Mouse (Mus musculus) E14TG2a.4 (cell line): ENCODE results near the gene Lemd2.

Experiments
- H3K27me3 ChIP-seq: 2 replicates; pipeline ENCODE4 v1.6.1; 2014; ENCODE audit warnings: low read length, control low read depth; ENCODE audit not compliant: insufficient read depth
- H3K36me3 ChIP-seq: 2 replicates; pipeline ENCODE4 v1.6.1; 2014; ENCODE audit warnings: low read length, control low read depth; ENCODE audit not compliant: insufficient read depth
- H3K4me1 ChIP-seq: replicated peaks from 2 replicates; pipeline ENCODE4 v1.6.1; 2014; ENCODE audit warnings: low read depth, low read length, control low read depth
- H3K4me3 ChIP-seq: replicated peaks from 2 replicates; pipeline ENCODE4 v1.5.1; 2014; ENCODE audit warnings: mild to moderate bottlenecking, low read length
- H3K9me3 ChIP-seq: 2 replicates; pipeline ENCODE4 v1.6.1; 2014; ENCODE audit warnings: low read length, control low read depth
- CTCF ChIP-seq: conservative IDR thresholded peaks from 2 replicates; pipeline ENCODE4 v1.5.1; 2014; ENCODE audit warnings: low read length
- NANOG ChIP-seq: IDR thresholded peaks from 2 replicates; pipeline ENCODE4 v1.6.1; 2014; ENCODE audit warnings: borderline replicate concordance, low read length, mixed read lengths
- POU5F1 ChIP-seq: IDR thresholded peaks from 2 replicates; pipeline ENCODE4 v1.6.1; 2014; ENCODE audit warnings: low read length, borderline replicate concordance

Gene Lemd2

DNA sequence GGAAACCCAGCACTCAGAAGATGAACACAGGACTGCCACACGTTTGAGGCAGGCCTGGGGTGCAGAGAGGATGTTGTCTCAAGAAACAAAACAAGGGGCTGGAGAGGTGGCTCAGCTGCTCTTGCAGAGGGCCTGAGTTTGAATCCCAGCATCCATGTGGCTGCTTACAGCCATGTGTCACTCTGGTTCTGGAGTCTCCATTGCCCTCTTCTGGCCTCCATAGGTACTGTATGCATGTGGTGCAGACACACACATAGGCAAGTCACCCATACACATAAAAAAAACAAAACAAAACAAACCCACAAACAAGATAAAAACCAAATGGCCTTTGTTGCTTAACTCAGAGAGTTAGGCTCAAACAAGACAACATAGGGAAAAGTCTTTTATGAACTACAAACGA lies 2.3 kb downstream of the Lemd2 start:
- Histone ChIP-seq H3K9me3 (no peaks in the 10 kb centered on the region), H3K4me3 (no peak overlapping the region), H3K4me1 (peaks cover 67% of the 10 kb centered on the region), H3K36me3 (peaks cover 43% of the 10 kb centered on the region), H3K27me3 (no peaks in the 10 kb centered on the region)
- TF ChIP-seq POU5F1 (no peak), CTCF (peak; percentile 67)

DNA sequence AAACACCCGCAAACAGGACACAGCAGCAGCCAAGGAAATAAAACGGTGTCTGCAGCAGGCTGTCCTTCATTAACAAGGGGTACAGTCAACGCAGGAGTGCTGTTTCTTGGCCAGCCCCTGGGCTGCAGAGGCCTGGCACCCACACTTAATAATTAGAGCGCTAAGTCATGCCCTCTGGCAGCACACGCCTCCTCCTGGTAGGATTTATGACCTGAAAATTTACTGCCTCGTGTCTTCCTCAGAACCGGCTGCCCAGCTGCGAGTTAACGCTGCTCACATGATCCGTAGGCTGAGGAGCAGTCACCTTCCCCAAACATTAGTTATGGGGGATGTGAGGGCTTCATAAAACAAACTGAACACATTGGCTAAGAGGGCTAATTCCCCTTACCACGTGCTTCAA lies 3.5 kb downstream of the Lemd2 start:
- no peak for TF ChIP-seq NANOG
- no peak for TF ChIP-seq POU5F1
- TF ChIP-seq CTCF, result no peak
- H3K27me3 ChIP-seq, result no peaks in the 10 kb centered on the region
- H3K9me3 ChIP-seq, result no peaks in the 10 kb centered on the region
- peaks cover 61% of the 10 kb centered on the region for H3K4me1 ChIP-seq
- H3K4me3 ChIP-seq, result no peak overlapping the region
- peaks cover 55% of the 10 kb centered on the region for H3K36me3 ChIP-seq

DNA sequence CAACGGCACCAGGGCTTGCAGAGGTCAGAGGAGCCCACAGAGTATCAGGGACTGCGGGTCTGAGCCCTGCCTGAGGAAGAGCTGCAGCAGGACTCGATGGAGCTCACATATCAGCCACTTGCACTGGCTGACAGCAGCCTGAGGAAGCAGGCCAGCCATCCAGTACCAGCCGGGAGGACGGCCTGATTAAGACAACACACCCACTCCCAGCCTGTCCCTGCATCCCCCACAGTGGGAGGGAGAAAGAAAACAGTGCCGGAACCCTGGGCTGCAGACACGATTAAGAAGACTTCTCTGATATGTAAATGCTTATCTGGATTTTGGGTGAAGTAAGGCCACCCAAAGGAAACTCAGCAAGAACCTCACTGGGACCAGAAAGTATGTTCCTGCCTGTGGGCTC lies 4.4 kb downstream of the Lemd2 start:
- TF ChIP-seq CTCF (no peak), NANOG (no peak), POU5F1 (no peak)

DNA sequence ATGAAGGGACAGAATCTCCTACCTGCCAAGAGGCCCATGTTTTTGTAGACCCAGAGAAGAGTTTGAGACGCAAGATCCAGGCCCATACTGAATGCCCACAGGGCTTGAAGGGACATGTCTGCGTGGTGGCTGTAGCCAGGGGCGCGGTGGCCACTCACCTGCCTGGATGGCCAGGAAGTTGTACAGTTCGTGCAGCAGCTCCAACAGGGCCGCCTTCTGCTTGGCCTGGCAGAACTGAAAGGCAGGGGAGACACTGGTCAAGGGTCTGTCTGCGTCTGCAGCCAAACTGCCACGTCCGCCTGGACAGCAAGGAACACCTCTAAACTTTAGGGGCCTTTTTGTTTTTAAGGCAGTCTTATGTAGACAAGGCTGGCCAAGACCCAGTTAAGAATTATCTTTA lies 5.1 kb downstream of the Lemd2 start:
- no peaks in the 10 kb centered on the region for H3K27me3 ChIP-seq
- peak overlapping the region; percentile 57 for H3K4me3 ChIP-seq
- no peak for TF ChIP-seq POU5F1
- no peak for TF ChIP-seq NANOG
- no peak for TF ChIP-seq CTCF
- peaks cover 65% of the 10 kb centered on the region for H3K4me1 ChIP-seq
- peaks cover 71% of the 10 kb centered on the region for H3K36me3 ChIP-seq
- H3K9me3 ChIP-seq, result no peaks in the 10 kb centered on the region

More for the DNA sequence above, 4.4 kb downstream of the Lemd2 start:
- Histone ChIP-seq H3K27me3 (no peaks in the 10 kb centered on the region), H3K36me3 (peaks cover 64% of the 10 kb centered on the region), H3K4me3 (peak overlapping the region; percentile 57), H3K9me3 (no peaks in the 10 kb centered on the region), H3K4me1 (peaks cover 61% of the 10 kb centered on the region)

DNA sequence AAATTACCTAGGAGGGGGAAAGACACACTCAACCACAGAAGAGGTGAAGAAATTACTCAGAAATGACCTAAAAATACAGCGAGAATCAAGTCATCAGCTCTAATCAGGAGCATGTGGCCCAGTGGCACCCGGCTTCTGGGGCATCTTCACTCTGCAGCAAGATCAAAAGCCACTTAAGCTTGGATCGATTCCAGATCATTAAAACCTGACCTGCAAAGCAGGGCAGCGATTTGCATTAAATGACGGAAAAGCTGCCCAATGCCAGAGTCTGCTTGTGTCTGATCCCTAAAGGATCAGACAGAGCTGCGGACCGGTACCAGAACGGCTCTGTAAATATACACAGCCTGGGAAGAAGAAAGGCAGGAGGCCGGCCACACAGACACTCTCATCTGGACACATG lies 8.1 kb downstream of the Lemd2 start:
- Histone ChIP-seq H3K4me1 (peaks cover 67% of the 10 kb centered on the region), H3K27me3 (no peaks in the 10 kb centered on the region), H3K9me3 (no peaks in the 10 kb centered on the region), H3K36me3 (peaks cover 93% of the 10 kb centered on the region), H3K4me3 (no peak overlapping the region)
- TF ChIP-seq POU5F1, result no peak
- TF ChIP-seq CTCF, result no peak
- no peak for TF ChIP-seq NANOG

DNA sequence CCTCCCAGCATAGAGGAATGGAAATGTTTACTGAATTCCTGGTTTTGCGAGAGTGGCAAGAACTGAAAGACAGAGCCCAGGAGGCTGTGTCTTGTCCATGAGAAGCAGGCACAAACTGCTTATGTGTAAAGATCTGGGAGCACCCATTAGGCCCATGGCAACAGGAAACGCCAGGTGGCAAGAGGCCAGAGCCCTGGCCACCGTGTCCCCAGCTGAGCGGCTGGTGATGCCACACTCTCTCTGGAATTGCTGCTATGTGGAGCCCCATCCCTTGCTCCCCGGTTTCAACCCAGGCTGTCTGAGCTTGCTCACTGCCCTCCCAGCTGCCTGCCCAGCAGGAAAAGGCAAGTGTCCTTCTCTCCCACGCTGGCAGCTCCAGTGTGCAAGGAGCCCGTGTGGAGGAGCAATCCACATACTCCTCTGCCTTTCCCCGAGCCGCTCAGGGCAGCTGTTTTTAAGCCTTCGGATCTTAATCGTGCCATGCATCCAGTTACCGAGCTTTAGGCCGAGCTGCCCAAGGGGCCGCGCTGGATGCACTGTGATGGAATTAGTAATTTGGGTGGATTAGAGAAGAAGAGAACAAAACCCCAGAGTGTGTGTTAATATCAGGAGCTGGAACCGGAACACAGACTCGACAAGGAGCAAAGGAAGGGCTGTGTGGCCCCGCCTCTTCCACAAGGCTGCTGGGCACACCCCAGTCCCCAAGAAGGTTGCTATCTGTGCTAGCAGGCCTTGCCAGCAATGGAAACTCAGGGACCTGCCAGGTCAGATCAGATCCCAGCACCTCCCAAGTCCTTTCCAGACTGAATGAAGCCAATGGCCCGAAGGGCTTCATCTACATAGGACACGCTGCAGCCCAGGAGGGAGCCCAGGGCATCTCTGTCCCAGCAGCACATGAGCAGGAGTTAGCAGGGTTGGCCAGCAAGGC lies 9.7 kb downstream of the Lemd2 start:
- no peaks in the 10 kb centered on the region for H3K9me3 ChIP-seq
- H3K27me3 ChIP-seq, result no peaks in the 10 kb centered on the region
- TF ChIP-seq POU5F1 (no peak), CTCF (no peak), NANOG (no peak)
- peaks cover 66% of the 10 kb centered on the region for H3K4me1 ChIP-seq
- H3K4me3 ChIP-seq, result no peak overlapping the region
- peaks cover 93% of the 10 kb centered on the region for H3K36me3 ChIP-seq

DNA sequence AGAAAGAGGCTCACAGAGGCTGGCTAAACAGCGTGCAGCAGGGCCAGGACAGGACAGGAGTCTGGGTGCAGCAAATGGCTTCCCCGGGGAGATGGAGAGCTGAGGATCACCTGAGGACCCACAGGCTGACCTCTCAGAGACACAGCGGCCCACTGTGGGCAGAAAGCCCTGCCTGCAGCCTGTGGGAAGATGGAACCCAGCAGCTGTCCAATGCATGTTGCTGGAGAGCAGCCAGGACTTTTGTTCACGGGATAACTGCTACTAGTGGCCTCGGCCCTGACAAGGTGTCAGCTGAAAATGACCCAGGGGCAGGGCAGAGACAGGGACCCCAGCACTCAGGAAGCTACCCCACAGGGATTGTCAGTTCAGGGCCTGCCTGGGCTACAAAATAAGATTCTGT lies 12.5 kb downstream of the Lemd2 start:
- Histone ChIP-seq H3K27me3 (no peaks in the 10 kb centered on the region), H3K36me3 (peaks cover 73% of the 10 kb centered on the region), H3K9me3 (no peaks in the 10 kb centered on the region), H3K4me1 (peaks cover 68% of the 10 kb centered on the region), H3K4me3 (no peak overlapping the region)
- no peak for TF ChIP-seq POU5F1
- no peak for TF ChIP-seq CTCF
- no peak for TF ChIP-seq NANOG

DNA sequence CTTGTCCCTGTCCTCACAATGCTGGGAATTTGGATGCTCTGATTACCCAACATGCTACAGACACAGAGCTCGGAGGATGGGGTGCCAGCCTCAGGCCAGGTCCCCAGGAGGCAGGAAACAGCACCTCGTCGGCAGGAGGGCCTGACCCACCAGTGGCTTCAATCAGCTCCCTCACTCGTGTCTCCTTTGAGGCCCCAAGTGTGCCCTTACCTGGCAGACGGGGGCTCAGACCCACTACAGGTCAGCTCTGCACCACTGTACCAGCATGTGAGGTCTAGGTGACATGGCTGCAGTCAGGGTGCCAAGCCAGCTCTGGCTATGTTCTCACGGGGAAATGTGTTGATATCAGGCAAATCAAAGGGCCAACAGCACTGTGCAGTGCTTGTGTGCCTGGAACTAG lies 13.1 kb downstream of the Lemd2 start:
- Histone ChIP-seq H3K4me1 (peaks cover 71% of the 10 kb centered on the region), H3K4me3 (no peak overlapping the region), H3K9me3 (no peaks in the 10 kb centered on the region), H3K27me3 (no peaks in the 10 kb centered on the region), H3K36me3 (peaks cover 67% of the 10 kb centered on the region)
- TF ChIP-seq POU5F1, result no peak
- TF ChIP-seq CTCF, result no peak
- TF ChIP-seq NANOG, result no peak

DNA sequence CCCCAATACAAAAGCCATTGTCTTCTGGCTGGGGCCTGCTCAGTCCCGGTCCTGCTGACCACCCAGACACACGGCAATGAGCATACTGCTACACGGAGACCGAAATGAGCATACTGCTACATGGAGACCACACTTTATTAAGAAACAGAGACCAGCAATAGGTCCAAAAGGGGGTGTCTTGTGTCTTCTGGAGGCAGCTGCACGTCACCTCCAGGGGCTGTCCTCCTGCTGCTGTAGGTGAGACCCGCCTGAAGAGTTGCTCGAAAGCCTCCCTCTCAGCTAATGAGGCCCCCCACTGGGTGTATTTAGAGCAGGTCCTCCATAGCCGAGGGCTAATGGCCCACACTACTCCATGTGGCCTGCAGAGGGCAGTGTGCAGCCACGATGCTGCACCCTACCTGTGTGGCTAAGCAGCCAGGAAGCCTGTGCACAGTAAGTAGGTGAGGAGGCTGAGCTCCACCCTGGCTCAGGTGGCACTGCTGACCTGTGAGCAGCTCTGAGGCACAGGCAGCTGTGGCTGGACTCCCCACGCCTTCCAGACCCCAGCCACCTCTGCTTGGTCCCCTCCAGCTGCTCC lies 14.5 kb downstream of the Lemd2 start:
- Histone ChIP-seq H3K4me1 (peaks cover 72% of the 10 kb centered on the region), H3K27me3 (no peaks in the 10 kb centered on the region), H3K36me3 (peaks cover 52% of the 10 kb centered on the region), H3K4me3 (no peak overlapping the region), H3K9me3 (no peaks in the 10 kb centered on the region)
- no peak for TF ChIP-seq POU5F1
- TF ChIP-seq CTCF, result peak; percentile 96
